Mouse (Mus musculus): ENCODE results near the gene Elmo1. TPM values are rescaled to one million over a fixed set of nuclear protein-coding genes. Genes with fewer than 3 reads are reported as not detected.
A peak's percentile ranks its signal among the peaks of the same experiment; 100 is the strongest.

Gene Elmo1
- polyA plus RNA-seq, 1 experiment from 2014 or later = 9.5 TPM

- no peaks in the 10 kb centered on the region for H3K36me3 ChIP-seq
- H3K9me3 ChIP-seq = no peaks in the 10 kb centered on the region
- H3K9ac ChIP-seq = no peak overlapping the region
- H3K4me1 ChIP-seq = no peaks in the 10 kb centered on the region
- H3K4me2 ChIP-seq = no peak overlapping the region
- no peaks in the 10 kb centered on the region for H3K27me3 ChIP-seq (replicated peaks)
- 67% methylated on average over 5 of the region's 5 CpGs for whole genome bisulfite sequencing
- H3K4me3 ChIP-seq = no peak overlapping the region
- no peak overlapping the region for H3K27ac ChIP-seq (replicated peaks)
- no peak for ATAC-seq (ENCODE audit: extremely low read depth, insufficient number of reproducible peaks, low FRiP score, low TSS enrichment)
Measured at GRCm38 (mm10) chr13:20061031-20061430, 29.4 kb upstream of the Elmo1 start.

- Histone ChIP-seq H3K27ac (replicated peaks) (no peak overlapping the region), H3K4me3 (no peak overlapping the region), H3K9me3 (no peaks in the 10 kb centered on the region), H3K36me3 (no peaks in the 10 kb centered on the region), H3K27me3 (replicated peaks) (no peaks in the 10 kb centered on the region), H3K4me1 (no peaks in the 10 kb centered on the region), H3K4me2 (no peak overlapping the region), H3K9ac (no peak overlapping the region)
- WGBS = 73% methylated on average over 5 of the region's 5 CpGs
- no peak for ATAC-seq (ENCODE audit: extremely low read depth, insufficient number of reproducible peaks, low FRiP score, low TSS enrichment)
Measured at GRCm38 (mm10) chr13:20063331-20063730, 27.1 kb upstream of the Elmo1 start.

- Histone ChIP-seq H3K9ac (no peak overlapping the region), H3K4me1 (no peaks in the 10 kb centered on the region), H3K4me2 (no peak overlapping the region), H3K27ac (replicated peaks) (no peak overlapping the region), H3K27me3 (replicated peaks) (no peaks in the 10 kb centered on the region), H3K36me3 (no peaks in the 10 kb centered on the region), H3K9me3 (no peaks in the 10 kb centered on the region), H3K4me3 (no peak overlapping the region)
- ATAC-seq (ENCODE audit: extremely low read depth, insufficient number of reproducible peaks, low FRiP score, low TSS enrichment) = no peak
Measured at GRCm38 (mm10) chr13:20072043-20072442, 18.4 kb upstream of the Elmo1 start.

- Histone ChIP-seq H3K4me1 (no peaks in the 10 kb centered on the region), H3K4me3 (no peak overlapping the region), H3K9me3 (no peaks in the 10 kb centered on the region), H3K36me3 (no peaks in the 10 kb centered on the region), H3K27me3 (replicated peaks) (no peaks in the 10 kb centered on the region), H3K9ac (no peak overlapping the region), H3K27ac (replicated peaks) (no peak overlapping the region), H3K4me2 (no peak overlapping the region)
- 64% methylated on average over 5 of the region's 5 CpGs for WGBS
- ATAC-seq (ENCODE audit: extremely low read depth, insufficient number of reproducible peaks, low FRiP score, low TSS enrichment) = no peak
Measured at GRCm38 (mm10) chr13:20072994-20073393, 17.4 kb upstream of the Elmo1 start.

GRCm38 (mm10) chr13:20076521-20076920 is 13.9 kb upstream of the Elmo1 start:
- 57% methylated on average over 1 of the region's 1 CpGs for WGBS
- ATAC-seq (ENCODE audit: extremely low read depth, insufficient number of reproducible peaks, low FRiP score, low TSS enrichment) = no peak
- no peaks in the 10 kb centered on the region for H3K9me3 ChIP-seq
- no peak overlapping the region for H3K4me2 ChIP-seq
- no peaks in the 10 kb centered on the region for H3K27me3 ChIP-seq (replicated peaks)
- H3K36me3 ChIP-seq = no peaks in the 10 kb centered on the region
- H3K4me1 ChIP-seq = no peaks in the 10 kb centered on the region
- H3K9ac ChIP-seq = no peak overlapping the region
- no peak overlapping the region for H3K4me3 ChIP-seq
- no peak overlapping the region for H3K27ac ChIP-seq (replicated peaks)

- Histone ChIP-seq H3K4me1 (no peaks in the 10 kb centered on the region), H3K27ac (replicated peaks) (no peak overlapping the region), H3K9me3 (no peaks in the 10 kb centered on the region), H3K36me3 (no peaks in the 10 kb centered on the region), H3K4me3 (no peak overlapping the region), H3K4me2 (no peak overlapping the region), H3K27me3 (replicated peaks) (no peaks in the 10 kb centered on the region), H3K9ac (no peak overlapping the region)
- no peak for ATAC-seq (ENCODE audit: extremely low read depth, insufficient number of reproducible peaks, low FRiP score, low TSS enrichment)
- 76% methylated on average over 3 of the region's 3 CpGs for WGBS
Measured at GRCm38 (mm10) chr13:20077237-20077636, 13.2 kb upstream of the Elmo1 start.

GRCm38 (mm10) chr13:20090711-20091603 is 561 bp downstream of the Elmo1 start:
- Histone ChIP-seq H3K9ac (peak overlapping the region; percentile 88), H3K9me3 (no peaks in the 10 kb centered on the region), H3K36me3 (no peaks in the 10 kb centered on the region), H3K27ac (replicated peaks) (peak overlapping the region; percentile 77), H3K27me3 (replicated peaks) (peaks cover 28% of the 10 kb centered on the region), H3K4me3 (peak overlapping the region; percentile 82), H3K4me2 (peak overlapping the region; percentile 98), H3K4me1 (peaks cover 13% of the 10 kb centered on the region)
- WGBS = under 1% methylated on average over 89 of the region's 93 CpGs
- peak; percentile 55; the same call in 1 of the 2 replicates for ATAC-seq (ENCODE audit: extremely low read depth, insufficient number of reproducible peaks, low FRiP score, low TSS enrichment)

- H3K27me3 ChIP-seq (replicated peaks) = peaks cover 28% of the 10 kb centered on the region
- H3K27ac ChIP-seq (replicated peaks) = peak overlapping the region; percentile 77; the same call in 1 of the 2 replicates
- H3K36me3 ChIP-seq = no peaks in the 10 kb centered on the region
- peak overlapping the region; percentile 98 for H3K4me2 ChIP-seq
- ATAC-seq (ENCODE audit: extremely low read depth, insufficient number of reproducible peaks, low FRiP score, low TSS enrichment) = no peak
- 2% methylated on average over 9 of the region's 10 CpGs for WGBS
- no peaks in the 10 kb centered on the region for H3K9me3 ChIP-seq
- H3K9ac ChIP-seq = peak overlapping the region; percentile 88
- peaks cover 13% of the 10 kb centered on the region for H3K4me1 ChIP-seq
- H3K4me3 ChIP-seq = peak overlapping the region; percentile 82
Measured at GRCm38 (mm10) chr13:20091604-20091926, 1.2 kb downstream of the Elmo1 start.

- H3K27me3 ChIP-seq (replicated peaks) = peaks cover 33% of the 10 kb centered on the region
- no peak overlapping the region for H3K4me3 ChIP-seq
- H3K9ac ChIP-seq = no peak overlapping the region
- 76% methylated on average over 3 of the region's 3 CpGs for WGBS
- no peak overlapping the region for H3K4me2 ChIP-seq
- no peaks in the 10 kb centered on the region for H3K9me3 ChIP-seq
- H3K27ac ChIP-seq (replicated peaks) = no peak overlapping the region
- peaks cover 13% of the 10 kb centered on the region for H3K4me1 ChIP-seq
- ATAC-seq (ENCODE audit: extremely low read depth, insufficient number of reproducible peaks, low FRiP score, low TSS enrichment) = no peak
- H3K36me3 ChIP-seq = no peaks in the 10 kb centered on the region
Measured at GRCm38 (mm10) chr13:20092301-20092700, 1.9 kb downstream of the Elmo1 start.

GRCm38 (mm10) chr13:20093307-20094045 is 3.1 kb downstream of the Elmo1 start:
- Histone ChIP-seq H3K9me3 (no peaks in the 10 kb centered on the region), H3K27ac (replicated peaks) (no peak overlapping the region; the same call in 1 of the 2 replicates), H3K27me3 (replicated peaks) (peaks cover 28% of the 10 kb centered on the region), H3K4me2 (peak overlapping the region; percentile 29), H3K9ac (no peak overlapping the region), H3K4me1 (peaks cover 16% of the 10 kb centered on the region), H3K36me3 (no peaks in the 10 kb centered on the region), H3K4me3 (no peak overlapping the region)
- WGBS = 55% methylated on average over 19 of the region's 19 CpGs
- no peak for ATAC-seq (ENCODE audit: extremely low read depth, insufficient number of reproducible peaks, low FRiP score, low TSS enrichment)

- H3K27me3 ChIP-seq (replicated peaks) = peaks cover 24% of the 10 kb centered on the region
- no peaks in the 10 kb centered on the region for H3K36me3 ChIP-seq
- H3K4me1 ChIP-seq = peaks cover 20% of the 10 kb centered on the region
- H3K4me2 ChIP-seq = no peak overlapping the region
- H3K9me3 ChIP-seq = no peaks in the 10 kb centered on the region
- no peak overlapping the region for H3K9ac ChIP-seq
- WGBS = 77% methylated on average over 4 of the region's 4 CpGs
- no peak overlapping the region for H3K4me3 ChIP-seq
- no peak overlapping the region for H3K27ac ChIP-seq (replicated peaks)
- no peak for ATAC-seq (ENCODE audit: extremely low read depth, insufficient number of reproducible peaks, low FRiP score, low TSS enrichment)
Measured at GRCm38 (mm10) chr13:20094916-20095700, 4.7 kb downstream of the Elmo1 start.
